Mouse (Mus musculus): ENCODE data around the gene Kdm2b. TPM values are rescaled to one million over a fixed set of nuclear protein-coding genes. Genes with fewer than 3 reads are reported as not detected.
"Not testable (repeated sequence)": the region's sequence is repeated elsewhere in the genome, so short reads cannot be mapped to it uniquely, and the experiment has no call there.

Kdm2b gene
- total RNA-seq, 2 experiments from 2014 or later: 32.9 to 33.7 TPM

DNA sequence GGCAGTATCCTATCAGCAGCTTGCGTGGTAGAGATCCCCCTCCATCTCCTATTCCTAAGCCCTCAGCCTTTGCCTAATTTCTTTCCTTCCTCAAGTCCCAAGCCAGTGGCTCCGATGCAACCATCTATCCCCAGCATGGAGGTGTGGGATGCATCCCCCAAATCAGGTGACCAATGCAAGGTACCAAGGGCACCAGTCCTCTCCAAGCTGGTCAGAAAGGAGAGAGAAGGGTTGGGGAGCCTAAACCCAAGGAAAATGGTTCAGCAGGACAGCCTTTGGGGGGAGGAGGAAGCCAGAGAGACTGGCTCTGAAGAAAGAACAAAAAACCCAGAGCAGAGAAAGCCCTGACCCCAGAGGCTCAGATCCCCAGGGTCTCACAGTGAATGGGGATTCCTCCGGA lies 4.3 kb downstream of the Kdm2b start:
- DNase-seq (ENCODE audit: low spot score in 2 of 2): no peak

DNA sequence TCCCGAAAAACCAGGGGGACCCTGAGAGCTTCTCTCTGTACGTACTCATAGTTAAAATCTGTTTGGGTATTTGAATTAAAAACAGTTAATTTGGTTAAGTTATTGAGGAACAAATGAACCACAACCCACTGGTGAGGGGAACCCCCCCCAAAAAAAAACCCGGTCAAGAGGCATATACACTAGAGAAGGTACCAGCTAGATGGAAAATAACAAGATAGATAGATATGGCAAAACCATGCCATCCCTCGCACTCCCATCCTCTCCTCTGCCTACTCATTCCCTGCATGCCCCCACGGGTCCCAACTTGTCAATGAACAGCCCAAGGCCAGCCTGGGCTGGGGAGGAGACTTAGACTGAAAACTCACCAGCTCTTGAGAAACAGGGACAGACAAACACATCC lies 5.1 kb downstream of the Kdm2b start:
- no peak for DNase-seq (ENCODE audit: low spot score in 2 of 2)

DNA sequence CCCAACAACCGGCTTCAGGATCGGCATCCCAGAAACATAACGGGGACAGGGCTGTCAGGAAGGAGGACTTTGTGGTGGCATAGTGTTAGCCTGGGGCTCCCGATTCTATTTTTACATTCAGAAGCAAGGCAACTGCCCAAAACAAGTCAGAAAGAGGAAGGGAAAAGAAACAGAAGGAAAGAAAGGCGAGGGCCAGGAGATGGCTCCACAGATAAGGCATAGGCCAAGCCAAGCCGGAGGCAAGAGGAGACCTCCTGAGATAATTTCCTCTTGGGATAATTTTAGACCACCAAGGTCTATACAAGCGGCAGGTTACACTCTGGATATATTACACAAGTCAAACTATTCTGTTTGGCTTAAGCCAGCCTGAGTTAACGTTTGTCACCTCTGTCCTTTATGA lies 10.7 kb downstream of the Kdm2b start:
- no peak for DNase-seq (ENCODE audit: low spot score in 2 of 2)

DNA sequence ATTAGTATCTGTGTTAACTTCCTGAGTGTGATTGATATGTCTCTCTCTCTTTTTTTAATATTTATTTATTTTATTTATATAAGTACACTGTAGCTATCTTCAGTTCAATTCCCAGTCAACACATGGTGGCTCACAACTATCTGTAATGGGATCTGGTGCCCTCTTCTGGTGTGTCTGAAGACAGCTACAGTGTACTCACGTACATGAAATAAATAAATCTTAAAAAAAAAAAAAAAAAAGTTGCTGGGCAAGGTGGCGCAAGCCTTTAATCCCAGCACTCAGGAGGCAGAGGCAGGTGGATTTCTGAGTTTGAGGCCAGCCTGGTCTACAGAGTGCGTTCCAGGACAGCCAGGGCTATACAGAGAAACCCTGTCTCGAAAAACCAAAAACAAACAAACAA lies 14.9 kb downstream of the Kdm2b start:
- not testable (repeated sequence) for DNase-seq (ENCODE audit: low spot score in 2 of 2)

DNA sequence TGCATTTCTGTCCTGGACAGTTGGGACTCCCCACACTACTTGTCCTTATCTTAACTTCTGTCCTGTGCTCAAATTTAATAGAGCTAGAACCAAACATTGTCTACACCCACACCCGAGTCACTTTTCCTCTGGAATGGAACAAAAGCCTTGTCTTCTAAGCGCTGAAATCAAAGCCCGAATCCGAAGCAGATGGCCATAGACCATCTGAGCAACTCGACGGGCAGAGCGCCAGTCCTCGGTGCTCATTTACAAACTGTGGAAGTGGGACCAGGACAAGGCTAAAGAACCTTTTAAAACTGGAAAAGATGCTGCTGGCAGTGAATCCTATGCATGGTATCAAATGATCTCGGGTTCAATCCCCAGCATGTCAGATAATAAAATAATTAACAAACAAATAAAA lies 17.5 kb downstream of the Kdm2b start:
- DNase-seq (ENCODE audit: low spot score in 2 of 2): no peak

DNA sequence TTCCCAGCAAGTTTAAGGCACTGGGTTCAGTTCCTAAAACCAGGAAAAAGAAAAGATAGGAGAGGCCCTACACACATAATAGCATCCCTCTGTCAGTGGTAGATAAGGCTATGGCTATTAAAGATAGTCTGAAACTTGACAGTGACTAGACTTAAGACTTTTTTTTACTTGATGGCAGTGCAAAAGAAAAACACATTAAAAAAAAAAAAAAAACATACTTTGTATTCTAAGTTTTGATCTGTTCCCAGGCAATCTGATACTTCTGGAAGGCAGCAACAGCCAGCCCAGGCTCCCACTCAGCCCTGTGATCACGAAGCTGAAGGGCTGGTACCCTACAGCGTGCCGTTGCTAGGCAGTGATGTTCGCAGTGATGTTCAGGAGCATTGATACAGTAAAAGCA lies 18.2 kb downstream of the Kdm2b start:
- no peak for DNase-seq (ENCODE audit: low spot score in 2 of 2)

DNA sequence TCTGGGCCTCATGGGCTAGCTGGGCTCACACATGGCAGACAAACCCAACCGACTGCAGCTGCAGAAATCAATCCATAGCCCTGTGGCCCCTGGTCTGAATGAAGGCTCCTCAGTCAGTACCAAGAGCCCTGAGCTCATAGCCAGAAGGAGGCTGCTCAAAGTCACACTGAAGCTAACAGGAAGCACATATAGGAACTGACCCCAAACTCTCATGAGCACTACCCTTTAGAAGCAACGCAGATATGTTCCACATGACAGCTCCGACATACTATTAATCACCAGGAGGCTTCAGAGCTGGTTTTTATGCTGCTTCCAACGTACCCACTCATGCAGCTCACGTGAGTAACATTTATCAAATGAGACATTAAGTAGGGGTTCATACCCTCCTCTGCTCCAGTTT lies 19.6 kb downstream of the Kdm2b start:
- no peak for DNase-seq (ENCODE audit: low spot score in 2 of 2)

DNA sequence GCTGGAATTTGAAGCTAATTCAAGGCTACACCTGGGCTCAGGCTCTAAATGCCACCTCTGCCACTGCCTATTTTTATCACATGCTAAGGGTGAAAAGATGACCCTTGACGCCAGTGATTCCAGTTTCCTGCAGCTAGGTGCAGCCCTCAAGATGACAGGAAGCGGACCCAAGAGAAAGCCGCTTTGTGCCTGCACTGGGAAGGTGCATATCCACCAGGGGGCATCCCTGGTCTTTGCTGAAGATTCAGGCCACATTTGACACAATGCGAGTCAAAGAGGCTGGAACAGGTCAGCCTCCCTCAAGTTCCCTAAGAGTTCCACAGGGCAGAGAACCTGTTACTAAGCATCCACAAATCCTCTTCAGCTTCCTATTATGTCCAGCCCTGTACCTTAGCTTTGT lies 21.3 kb downstream of the Kdm2b start:
- DNase-seq (ENCODE audit: low spot score in 2 of 2): peak in 1 of 2 experiments; percentile 65

DNA sequence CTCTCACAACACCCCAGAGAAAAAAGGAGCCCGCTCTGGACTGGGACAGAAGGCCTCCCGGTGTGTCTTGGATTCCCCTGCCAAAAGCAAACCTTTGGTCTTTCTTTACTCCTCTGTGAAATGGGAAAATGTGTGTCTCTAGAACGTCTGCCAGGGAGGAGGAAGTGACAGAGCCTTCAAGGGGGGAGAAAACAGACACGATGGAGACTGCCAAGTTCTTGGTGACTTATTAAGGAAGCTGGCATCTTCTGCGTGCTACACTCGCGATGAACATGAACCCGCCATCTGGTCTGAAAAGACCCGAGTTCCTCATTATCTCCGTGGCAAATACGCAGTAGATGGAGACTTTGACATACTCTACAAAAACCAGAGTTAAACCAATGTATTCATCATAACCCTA lies 24.2 kb downstream of the Kdm2b start:
- no peak for DNase-seq (ENCODE audit: low spot score in 2 of 2)

DNA sequence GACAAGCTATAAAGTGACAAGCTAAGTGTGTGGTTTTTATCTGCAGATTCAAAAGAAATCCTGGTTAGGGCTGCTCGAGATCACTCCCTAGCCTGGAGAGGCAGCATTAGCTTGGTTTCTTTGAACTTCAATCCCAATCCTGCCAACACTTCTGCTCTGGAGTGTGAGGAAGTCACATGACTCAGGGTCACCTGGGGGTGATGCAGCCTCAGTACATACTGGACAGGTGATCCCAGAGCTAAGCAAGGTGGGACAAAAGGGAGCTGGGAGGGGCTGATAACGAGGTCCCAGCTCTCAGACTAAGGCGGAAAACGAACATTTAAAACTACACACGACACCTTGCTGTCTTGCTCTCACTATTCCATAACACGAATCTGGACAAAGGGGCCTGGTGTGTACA lies 24.8 kb downstream of the Kdm2b start:
- no peak for DNase-seq (ENCODE audit: low spot score in 2 of 2)

DNA sequence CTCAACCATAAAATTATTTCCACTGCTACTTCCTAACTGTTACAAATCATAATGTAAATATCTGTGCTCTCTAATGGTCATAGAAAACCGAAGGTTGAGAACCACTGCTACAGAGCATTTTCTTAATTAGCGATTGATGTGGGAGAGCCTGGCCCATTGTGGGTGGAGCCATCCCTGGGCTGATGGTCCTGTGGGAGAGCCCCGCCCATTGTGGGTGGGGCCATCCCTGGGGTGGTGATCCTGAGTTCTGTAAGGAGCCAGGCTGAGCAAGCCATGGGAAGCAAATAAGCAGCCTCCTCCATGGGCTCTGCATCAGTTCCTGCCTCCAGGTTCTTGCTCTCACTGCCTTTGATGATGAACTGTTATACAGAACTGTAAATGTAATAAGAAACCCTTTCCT lies 27.7 kb downstream of the Kdm2b start:
- no peak for DNase-seq (ENCODE audit: low spot score in 2 of 2)

DNA sequence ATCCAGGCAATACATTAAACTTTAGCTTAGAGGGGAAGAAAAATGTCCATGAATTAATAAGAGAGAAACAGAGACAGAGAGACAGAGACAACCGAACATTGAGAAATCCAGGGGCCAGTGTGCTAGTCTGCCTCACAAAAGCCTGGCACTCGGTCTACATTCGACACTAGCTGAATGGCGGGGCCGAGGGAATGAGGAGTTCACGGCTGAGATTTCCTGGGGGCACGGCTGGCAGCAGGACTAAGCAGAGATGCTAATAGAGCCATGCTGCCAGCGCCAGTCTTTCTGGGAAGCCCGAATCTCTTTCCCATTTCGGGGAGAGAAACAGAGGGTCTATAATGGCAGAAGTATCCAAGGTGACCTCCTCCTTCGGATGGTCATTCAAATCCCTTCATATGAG lies 30.2 kb downstream of the Kdm2b start:
- DNase-seq (ENCODE audit: low spot score in 2 of 2): no peak

DNA sequence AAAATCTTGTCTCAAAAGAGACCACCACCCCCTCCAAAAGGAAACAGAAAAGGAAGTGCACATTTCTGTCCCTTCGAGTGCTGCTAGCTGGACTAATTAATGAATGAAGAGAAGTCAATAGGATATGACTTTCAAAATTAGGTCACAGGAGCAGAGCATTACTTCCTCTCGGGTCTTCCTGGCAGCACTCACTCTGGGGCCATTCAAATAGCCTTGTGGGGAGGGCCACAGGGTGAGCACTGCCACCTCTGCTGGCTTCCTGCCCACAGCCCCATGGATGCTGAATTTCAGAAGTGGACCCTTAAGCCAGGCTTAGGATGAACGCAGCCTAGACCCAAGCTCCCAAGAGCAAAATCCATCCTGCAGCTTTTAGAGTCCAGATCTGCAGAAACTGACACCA lies 33.6 kb downstream of the Kdm2b start:
- DNase-seq (ENCODE audit: low spot score in 2 of 2): no peak

DNA sequence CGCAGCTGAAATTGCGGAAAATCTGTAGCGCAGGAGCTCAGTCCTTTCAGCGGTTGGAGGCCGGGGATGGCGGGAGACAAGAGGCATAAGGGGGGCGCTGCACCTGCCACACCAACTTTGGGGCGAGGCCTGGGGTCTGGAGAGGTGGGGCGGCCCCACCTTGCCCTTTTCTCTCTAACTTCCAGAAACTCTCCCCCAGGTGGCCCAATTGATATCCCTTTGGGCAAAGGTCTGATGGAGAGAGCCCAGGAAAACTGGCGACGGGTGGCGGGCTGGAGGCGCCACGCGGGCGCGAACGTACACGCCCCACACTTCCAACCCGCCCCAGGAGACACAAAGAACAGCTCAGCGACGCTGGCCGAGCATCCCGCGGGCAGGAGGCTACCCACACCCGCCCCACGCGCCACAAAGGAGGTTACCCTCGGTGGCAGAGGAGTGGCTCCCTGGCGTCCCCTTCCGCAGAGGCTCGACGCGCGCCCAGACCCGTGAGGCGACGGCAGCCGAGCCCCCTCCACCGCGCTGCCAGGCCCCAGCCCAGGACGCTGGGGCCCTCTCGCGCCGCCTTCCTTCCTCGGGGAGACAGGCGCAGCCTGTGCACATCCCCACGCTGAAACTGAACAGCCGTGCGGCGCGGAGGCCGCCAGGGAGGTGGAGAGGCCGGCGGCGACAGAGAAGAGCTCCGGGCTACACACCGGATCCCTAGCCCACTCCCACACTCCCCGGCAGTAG lies 37.5 kb downstream of the Kdm2b start:
- DNase-seq (ENCODE audit: low spot score in 2 of 2): no peak

DNA sequence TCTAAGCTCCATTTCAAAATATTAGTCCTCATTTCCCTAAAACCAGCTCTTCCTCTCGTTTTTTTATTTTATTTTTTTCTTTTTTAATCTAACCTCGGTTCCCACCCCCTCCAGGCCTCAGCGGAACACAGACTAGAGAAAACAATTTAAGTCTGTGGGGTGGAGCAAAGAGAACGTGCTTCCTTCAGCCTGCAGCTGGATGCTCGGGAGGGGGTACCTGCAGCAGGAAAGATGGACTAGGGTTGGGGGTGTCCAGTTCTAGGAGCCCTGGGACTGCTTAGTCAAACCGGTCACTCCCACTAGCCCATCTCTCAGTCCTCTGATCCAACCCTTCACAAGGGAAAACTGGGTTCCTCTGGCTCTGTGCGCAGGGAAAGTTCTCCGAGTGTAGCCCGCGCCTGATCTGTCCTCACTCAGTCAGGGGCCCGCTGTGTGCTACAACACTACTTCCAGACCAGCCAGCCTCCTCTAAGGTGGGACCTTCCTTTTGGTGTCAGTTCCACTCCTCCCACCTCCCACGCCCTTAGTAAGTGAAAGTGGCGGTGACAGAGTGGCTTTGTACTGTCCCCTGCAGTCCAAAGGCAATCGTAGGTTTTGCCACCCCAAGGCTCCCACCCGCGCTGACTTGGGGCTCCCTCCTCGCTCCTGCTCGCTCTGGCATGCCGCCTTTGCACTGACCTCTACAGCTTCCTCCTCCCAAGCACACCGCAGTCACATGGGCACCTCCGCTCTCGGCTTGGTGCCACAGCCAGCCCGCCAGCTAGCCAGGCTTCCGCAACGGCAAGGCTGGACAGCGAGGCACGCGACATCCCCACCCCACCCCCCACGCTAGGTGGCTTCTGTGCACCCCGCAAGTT lies 38.3 kb downstream of the Kdm2b start:
- peak in 1 of 2 experiments; percentile 27 for DNase-seq (ENCODE audit: low spot score in 2 of 2)

DNA sequence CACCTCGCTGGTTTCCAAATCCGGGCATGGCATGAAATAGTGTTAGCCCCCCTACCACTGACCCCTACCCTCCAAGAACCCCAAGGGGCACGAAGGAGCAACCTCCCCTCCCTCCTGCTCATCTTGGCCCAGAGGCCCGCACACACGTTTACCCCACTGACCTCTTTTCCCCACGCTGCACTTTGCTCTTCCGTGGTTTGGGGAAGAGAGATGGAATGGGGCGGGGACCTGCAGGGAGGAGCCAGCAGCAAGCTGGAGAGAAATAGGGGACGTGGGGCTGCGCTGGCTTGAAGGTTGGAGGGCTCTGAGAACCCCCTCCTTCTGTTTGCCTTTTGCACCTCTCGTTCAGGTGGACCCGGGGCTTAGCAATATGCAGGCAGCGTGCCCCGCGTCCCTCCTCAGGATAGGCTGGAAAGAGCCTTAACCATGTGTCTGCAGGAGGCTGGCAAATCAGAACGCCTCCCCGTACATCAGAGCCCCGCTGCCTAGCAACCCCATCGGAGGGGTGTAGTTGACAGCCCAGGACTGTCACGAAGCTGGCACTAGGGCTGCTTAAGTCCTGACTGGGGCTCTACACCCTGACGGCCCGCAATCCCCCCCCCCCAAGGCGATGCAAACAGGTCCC lies 39.2 kb downstream of the Kdm2b start:
- DNase-seq (ENCODE audit: low spot score in 2 of 2): no peak

DNA sequence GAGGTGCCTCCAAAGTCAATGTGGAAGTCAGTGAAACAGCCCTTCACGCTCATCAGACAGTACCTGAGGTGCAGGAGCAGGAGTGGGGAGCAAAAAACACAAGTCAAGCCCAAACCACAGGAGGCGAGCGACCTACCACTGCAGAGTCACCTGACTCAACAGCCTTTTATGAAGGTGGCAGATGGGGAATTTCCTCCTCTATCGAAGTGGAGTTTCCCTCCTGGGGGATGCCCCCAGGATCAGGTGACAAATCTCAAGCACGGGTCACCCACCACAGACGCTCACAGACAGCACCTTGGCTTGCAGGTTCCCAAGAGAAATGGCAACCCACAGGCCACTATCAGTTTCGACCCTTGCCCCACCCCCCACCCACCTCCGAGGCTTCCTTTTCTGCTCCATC lies 40.5 kb downstream of the Kdm2b start:
- no peak for DNase-seq (ENCODE audit: low spot score in 2 of 2)

DNA sequence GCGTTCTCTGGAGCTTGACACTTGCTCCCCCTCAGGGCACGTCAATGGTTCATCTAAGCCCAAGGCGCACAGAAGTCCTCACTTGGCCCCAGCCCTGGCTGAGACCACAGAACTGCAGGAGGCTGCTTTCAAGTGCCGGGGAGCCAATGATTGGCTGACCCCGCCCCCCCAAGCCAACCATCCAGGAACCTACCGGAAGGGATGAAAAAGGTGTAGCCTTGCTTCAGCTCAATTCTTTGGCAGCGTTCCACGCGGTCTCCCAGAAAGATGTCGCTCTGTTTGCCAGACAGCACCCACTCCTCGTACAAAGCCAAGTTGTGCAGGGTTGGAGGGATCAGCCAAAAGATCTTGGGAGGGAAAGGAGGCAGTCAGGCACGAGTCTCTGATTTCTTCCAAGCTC lies 42.1 kb downstream of the Kdm2b start:
- no peak for DNase-seq (ENCODE audit: low spot score in 2 of 2)

DNA sequence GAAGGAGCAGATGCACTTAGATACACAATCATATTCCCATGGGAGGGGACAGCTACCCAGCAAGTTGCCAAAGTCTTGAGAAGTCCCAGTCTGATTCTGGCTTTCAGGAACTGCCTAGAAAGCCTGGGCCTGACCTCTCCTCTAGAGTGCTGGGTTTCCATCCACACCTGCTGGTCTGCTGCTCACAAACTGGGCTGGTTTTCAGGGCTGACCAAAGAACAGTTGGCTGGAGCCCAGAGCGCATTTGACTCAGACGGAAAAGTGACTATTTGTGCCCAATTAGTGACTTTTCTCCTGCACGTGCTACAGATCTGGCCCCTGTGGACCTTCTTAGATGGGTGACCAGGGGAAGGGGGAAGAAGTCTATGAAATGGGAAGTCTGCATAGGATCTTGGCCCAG lies 50.9 kb downstream of the Kdm2b start:
- DNase-seq (ENCODE audit: low spot score in 2 of 2): no peak

DNA sequence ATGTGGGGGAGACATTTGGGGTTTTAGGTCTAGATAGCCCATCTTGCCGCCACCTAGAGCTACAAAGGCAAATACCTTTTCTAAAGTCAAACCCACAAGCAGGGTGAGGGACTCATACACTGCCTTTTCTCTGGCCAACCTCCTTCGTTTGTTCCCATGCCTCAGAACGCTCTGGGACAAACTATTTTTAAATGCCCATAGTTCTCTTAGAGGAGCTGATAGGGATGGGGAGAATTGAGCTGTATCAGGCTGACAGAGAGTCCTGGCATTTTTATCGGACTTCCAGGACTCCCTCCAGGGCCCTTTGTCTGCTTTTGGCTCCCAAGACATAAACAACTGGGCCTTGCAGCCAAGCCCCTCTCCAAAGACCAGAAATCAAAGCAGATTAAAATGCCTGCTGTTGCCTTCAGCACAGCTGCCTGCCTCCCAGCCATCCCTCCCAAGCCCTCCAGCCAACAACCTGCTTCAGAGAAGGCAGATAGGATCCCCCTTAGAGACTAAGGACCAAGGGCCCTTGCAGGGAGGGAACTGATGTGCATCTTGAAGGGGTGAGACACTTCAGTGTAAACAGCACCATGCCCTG lies 51.6 kb downstream of the Kdm2b start:
- no peak for DNase-seq (ENCODE audit: low spot score in 2 of 2)

DNA sequence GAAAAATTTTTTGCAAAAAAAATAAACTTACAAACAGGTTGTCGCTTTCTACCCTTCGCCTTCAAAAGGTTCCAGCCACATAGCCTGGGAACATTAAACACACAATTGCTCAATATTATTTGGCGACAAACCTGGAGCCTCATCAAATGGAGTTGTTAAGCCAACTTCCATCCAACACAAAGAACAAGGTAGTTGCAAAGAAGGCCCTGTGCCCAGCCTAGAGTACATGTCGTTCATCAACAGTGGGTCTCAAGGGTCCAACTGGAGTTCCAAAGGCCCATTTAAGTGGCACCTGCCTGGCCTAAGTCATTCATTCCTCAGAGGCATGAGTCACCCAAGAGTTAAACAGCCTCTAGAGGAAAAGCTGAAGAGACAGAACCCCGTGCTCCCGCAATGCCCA lies 52.6 kb downstream of the Kdm2b start:
- DNase-seq (ENCODE audit: low spot score in 2 of 2): no peak

DNA sequence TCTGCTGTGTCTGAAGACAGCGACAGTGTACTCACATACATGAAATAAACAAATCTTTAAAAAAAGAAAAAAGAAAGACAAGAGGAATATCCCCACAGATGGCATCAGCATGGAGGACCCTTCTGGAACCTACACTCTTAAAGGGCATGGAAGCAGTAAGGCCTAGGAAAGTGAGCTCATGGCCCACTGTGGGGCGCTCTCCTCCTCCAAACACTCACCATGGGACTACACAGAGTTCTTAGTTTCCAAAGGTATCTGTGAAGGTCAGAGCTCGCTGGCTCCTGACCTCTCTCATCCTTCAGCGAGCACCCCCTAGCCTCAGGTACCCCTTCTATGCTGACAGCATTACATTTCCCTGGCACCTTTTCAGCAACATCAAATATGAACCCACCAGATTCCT lies 53.8 kb downstream of the Kdm2b start:
- no peak for DNase-seq (ENCODE audit: low spot score in 2 of 2)

Data from adrenal gland, postnatal 4 days (tissue).